Mouse (Mus musculus): ENCODE results near the gene Aktip.

GRCm38 (mm10) chr8:91088452-91088851 lies 111.3 kb downstream of the Aktip start:
- TF ChIP-seq CTCF (conservative IDR thresholded peaks at IDR 0.05; ENCODE audit: low read length): no peak
- TF ChIP-seq NANOG (IDR thresholded peaks at IDR 0.05; ENCODE audit: borderline replicate concordance, low read length): no peak
- no peak for TF ChIP-seq POU5F1 (IDR thresholded peaks at IDR 0.05; ENCODE audit: borderline replicate concordance, low read length)
